Mouse (Mus musculus) ES-CJ7 (cell line): ENCODE data around the gene Ppp1r18.
A peak's percentile ranks its signal among the peaks of the same experiment; 100 is the strongest.

ENCODE experiments used
- DNase-seq: peaks from one replicate; pipeline ENCODE4 v3.0.0; 2011; ENCODE audit warnings: low read depth, low spot score

The Ppp1r18 gene

GRCm38 (mm10) chr17:35865481-35866280 lies at the start of gene Ppp1r18:
Ppp1r18 (plus strand) TSS chr17:35865593.
- DNase-seq: peak; percentile 75

DNA sequence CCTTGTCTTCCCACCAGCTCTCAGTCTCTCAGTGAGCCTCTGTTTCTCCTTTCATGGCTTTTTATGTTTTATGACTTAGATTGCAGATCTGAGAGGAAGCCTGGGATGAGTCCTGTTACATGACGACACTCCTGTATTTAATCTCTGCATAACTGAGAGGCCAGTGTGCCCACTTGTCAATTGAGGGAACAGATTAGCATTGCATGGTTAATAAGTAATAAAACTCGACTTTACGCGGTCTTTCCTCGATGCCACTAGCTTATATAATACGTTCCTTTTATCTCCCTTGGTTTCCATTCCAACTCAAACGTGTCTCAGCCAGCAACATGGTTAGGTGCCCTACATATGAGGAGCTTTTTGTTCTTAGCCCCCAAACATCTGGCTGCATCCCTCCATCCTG lies 49.6 kb upstream of the Ppp1r18 start:
- no peak for DNase-seq

GRCm38 (mm10) chr17:35816686-35817085 lies 48.7 kb upstream of the Ppp1r18 start:
- DNase-seq: no peak

- no peak for DNase-seq
Measured at GRCm38 (mm10) chr17:35817226-35817625, 48.2 kb upstream of the Ppp1r18 start.

- no peak for DNase-seq
Measured at GRCm38 (mm10) chr17:35820111-35820510, 45.3 kb upstream of the Ppp1r18 start.

GRCm38 (mm10) chr17:35821439-35822430 lies 43.7 kb upstream of the Ppp1r18 start, which contains the start of gene Ier3:
Ier3 (plus strand) TSS chr17:35821684.
- DNase-seq: peak; percentile 86

DNA sequence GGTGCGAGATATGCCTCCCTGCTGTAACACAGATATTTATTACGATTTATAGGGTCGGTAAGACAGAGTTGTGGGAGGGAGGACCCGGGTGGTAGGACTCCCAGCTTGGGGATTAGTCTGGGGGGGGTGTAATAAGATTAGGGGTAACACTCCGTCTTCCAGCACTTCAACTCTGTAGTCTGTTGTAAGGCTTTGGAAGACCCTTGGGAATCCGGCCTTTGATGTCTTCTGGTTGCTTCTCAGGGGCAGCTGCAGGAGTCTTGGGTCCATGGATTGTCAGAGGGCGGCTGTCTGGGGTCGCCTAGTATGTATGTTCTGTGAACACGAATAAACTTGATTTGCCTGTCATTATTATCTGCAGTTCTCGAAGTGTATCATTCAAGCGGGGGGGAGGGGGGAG lies 42.8 kb upstream of the Ppp1r18 start:
- no peak for DNase-seq

GRCm38 (mm10) chr17:35822964-35823937 lies 42.1 kb upstream of the Ppp1r18 start, which contains the start of gene Flot1:
Flot1 (plus strand) TSS chr17:35823230.
- peak; percentile 90 for DNase-seq

- DNase-seq: peak; percentile 42
Measured at GRCm38 (mm10) chr17:35824402-35824801, 41.0 kb upstream of the Ppp1r18 start.

DNA sequence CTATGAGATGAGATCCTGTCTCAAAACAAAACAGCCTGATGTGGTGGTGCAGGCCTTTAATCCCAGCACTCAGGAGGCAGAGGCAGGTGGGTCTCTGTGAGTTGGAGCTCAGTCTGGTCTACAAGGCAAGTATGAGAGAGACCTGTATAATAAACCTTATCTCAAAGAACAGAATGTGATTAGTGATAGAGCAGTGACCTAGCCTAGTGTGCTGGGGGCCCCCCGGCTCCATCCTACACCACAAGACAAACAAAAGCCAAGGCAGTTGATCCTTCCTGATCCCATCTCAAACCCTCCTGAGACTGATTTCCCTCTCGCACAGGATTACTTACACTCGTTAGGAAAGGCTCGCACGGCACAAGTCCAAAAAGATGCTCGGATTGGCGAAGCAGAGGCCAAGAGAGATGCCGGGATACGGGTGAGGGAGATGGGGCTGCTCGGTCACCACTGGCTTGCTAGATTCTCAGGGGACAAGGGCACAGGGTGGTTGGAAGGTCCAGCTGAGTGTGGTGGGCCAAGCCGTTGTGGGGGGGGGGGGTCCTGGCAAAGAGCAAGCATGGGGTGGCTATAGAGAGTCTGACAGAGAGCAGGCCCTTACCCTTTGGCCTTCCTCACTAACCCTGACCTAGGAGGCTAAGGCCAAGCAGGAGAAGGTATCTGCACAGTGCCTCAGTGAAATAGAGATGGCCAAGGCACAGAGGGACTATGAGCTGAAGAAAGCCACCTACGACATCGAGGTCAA lies 40.1 kb upstream of the Ppp1r18 start:
- no peak for DNase-seq

DNA sequence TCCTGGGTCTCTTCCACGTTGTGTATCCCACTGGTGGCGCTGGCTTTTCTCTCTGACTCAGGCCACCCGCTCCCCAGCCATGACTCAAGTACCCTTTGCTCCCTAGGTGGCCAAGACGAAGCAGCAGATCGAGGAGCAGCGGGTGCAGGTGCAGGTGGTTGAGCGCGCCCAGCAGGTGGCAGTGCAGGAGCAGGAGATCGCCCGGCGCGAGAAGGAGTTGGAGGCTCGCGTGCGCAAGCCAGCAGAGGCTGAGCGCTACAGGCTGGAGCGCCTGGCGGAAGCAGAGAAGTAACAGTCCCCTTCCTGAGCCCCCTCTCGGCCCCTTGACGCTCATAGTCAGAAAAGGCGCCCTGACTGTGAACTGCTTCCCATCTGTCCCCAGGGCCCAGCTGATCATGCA lies 35.7 kb upstream of the Ppp1r18 start:
- peak; percentile 91 for DNase-seq

DNA sequence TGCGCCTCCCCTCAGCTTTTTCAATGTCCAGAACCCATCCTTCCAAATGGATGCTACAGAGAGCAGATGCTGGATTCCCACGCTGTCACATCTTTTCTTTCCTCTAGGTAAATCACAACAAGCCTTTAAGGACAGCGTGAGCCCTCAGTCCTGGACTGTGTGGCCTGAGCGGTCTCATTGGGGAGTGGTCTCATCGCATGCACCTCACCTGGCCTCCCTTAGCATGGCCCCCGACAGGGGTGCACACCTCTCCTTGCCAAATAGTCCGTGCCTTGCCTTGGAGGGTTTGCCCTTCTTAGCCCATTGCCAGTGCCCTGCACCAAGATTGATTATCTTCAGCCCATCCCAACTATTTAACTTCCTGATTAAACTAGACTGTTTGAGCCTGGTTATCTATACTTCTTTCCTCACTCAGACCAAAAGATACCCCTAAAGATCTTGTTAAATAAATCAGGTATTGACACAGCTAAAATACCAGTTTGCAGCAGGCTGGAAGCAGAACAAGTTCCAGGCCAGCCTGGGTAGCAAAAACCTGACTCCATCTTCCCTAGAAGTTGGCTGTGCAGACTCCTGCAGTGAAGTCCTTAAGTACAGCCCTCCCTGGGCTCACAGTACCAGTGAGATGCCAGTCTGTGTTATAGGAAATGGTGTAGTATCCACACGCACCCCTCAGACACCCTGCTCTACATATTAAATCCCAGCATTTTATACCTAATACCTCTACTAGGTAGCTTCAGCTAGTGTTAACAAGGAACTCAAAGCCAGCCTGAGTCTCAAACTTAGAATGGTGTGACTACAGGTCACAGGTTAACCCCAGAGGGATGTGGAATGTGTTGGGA lies 32.8 kb upstream of the Ppp1r18 start:
- no peak for DNase-seq

- no peak for DNase-seq
Measured at GRCm38 (mm10) chr17:35833239-35833751, 32.1 kb upstream of the Ppp1r18 start.

DNA sequence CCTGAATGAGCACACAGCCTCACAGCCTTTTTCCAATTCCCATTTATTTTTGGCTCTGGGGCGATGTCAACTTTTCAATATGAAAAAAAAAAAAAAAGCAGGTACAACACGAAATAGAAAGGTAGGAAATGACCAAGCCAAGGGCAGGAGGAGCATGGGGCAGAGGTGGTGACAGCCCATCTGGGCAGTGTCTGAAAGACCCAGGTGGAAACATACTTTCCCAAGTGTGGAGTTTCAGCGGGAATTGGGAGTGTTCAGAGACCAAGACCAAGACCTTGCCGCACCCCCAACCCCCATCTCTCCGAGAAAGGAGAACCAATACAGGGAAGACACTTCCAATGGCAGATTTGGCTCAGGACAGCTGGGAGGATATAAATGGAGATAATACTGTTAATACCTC lies 31.5 kb upstream of the Ppp1r18 start:
- DNase-seq: no peak

- DNase-seq: no peak
Measured at GRCm38 (mm10) chr17:35834696-35835422, 30.5 kb upstream of the Ppp1r18 start.

- no peak for DNase-seq
Measured at GRCm38 (mm10) chr17:35835424-35836140, 29.8 kb upstream of the Ppp1r18 start.

DNA sequence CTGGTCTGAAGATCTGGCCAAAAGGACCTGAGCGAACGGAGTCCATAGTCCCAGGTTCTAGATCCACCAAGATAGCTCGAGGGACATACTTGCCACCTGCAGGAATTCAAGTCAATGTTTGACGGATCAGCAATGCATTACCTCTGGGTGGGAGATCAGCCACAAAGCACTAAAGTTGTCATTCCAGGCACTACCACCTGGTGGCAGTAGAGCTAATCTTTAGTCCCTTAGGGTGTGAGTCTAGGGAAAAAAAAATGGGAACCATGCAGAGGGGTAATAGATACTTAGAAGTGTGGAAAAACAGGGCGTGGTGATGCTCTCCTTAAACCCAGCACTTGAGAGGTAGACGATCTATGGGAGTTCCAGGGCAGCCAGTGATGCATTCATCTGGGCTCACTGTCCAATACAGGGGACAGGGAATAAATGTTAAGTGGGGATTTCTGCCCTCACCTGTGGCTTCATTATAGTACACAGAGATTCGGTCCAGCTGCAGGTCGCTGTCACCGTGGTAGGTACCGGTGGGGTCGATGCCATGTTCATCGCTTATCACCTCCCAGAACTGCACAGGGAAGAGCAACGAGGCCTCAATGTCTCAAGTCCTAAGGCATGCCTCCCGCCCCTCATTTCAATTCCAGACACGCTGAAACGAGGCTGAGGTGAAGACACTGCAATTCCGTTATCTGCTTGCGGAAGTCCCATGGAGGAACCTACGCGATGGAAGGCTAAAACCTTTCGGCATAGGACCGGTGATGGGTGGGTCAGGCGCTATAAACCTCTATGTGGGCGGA lies 29.0 kb upstream of the Ppp1r18 start:
- DNase-seq: peak; percentile 95
